ENCODE assay signal across 8 mouse cellular contexts in the genomic region with DNA sequence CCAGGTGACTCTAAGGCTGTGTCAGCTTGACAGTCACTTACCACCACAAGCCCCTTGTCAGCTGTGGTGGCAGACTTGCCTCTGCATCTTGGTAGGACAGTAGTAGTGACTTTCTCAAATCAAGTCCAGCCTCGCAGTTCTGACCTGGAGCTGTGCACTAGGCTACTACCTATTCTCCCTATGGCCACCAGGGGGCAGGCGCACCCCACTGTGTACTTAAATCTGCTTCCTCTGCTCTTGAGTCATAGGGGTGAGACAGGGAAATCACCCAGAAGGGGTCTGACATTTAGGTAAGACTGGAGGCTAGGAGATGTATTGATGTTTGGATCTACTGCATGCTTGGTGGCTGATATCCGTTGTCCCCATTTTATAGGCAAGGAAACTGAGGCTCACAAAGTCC. TPM values are rescaled to one million over a fixed set of nuclear protein-coding genes. Genes with fewer than 3 reads are reported as not detected.
DNase-seq lines count a peak whose midpoint lies in the region; ATAC-seq and TF ChIP-seq lines count a peak whose summit lies in the region.

No protein-coding gene starts in this region.

- no peaks in the 10 kb centered on the region for H3K9me3 ChIP-seq in kidney, embryonic 16.5 days (ENCODE audit: low read length)
- H3K9me3 ChIP-seq in lung, postnatal 0 days (ENCODE audit: low read length): no peaks in the 10 kb centered on the region

- no peaks in the 10 kb centered on the region for H3K36me3 ChIP-seq in kidney, embryonic 16.5 days (ENCODE audit: insufficient read depth, low read length)
- H3K36me3 ChIP-seq in lung, postnatal 0 days (ENCODE audit: insufficient read depth, low read length): no peaks in the 10 kb centered on the region

- no peak for TF ChIP-seq POLR2A in cortical plate, adult 2 months (IDR thresholded peaks at IDR 0.05; ENCODE audit: extremely low read depth, insufficient read depth, low read length)

- H3K9ac ChIP-seq in kidney, embryonic 16.5 days (replicated peaks; ENCODE audit: low read length): no peak overlapping the region
- H3K9ac ChIP-seq in lung, postnatal 0 days (replicated peaks; ENCODE audit: low read depth): no peak overlapping the region

- ATAC-seq in kidney, embryonic 16.5 days (ENCODE audit: low FRiP score, low TSS enrichment): peak; percentile 47; the same call in 1 of the 2 replicates
- peak; percentile 71 for ATAC-seq in lung, postnatal 0 days

- no peak overlapping the region for H3K4me3 ChIP-seq in cortical plate, adult 2 months (ENCODE audit: insufficient read depth, low read length)
- no peak overlapping the region for H3K4me3 ChIP-seq in kidney, embryonic 16.5 days (ENCODE audit: low read length)
- no peak overlapping the region for H3K4me3 ChIP-seq in lung, postnatal 0 days (ENCODE audit: low read depth, low read length)

- no peaks in the 10 kb centered on the region for H3K27me3 ChIP-seq in kidney, embryonic 16.5 days (ENCODE audit: insufficient read depth, low read length)
- H3K27me3 ChIP-seq in lung, postnatal 0 days (replicated peaks; ENCODE audit: insufficient read depth, low read length): no peaks in the 10 kb centered on the region

- H3K4me2 ChIP-seq in kidney, embryonic 16.5 days (replicated peaks; ENCODE audit: low read depth, low read length): no peak overlapping the region
- no peak overlapping the region for H3K4me2 ChIP-seq in lung, postnatal 0 days (replicated peaks; ENCODE audit: low read depth, low read length)

- H3K27ac ChIP-seq in cortical plate, adult 2 months (ENCODE audit: insufficient read depth, low read length): no peak overlapping the region
- H3K27ac ChIP-seq in kidney, embryonic 16.5 days (ENCODE audit: low read length): no peak overlapping the region
- no peak overlapping the region for H3K27ac ChIP-seq in lung, postnatal 0 days (ENCODE audit: low read length)

- TF ChIP-seq CTCF in cortical plate, adult 2 months (IDR thresholded peaks at IDR 0.05; ENCODE audit: extremely low read depth, insufficient read depth, low read length): peak; percentile 98
- peak; percentile 100 for TF ChIP-seq CTCF in lung, postnatal 0 days (IDR thresholded peaks at IDR 0.05)

- TF ChIP-seq EP300 in lung, postnatal 0 days (IDR thresholded peaks at IDR 0.05): no peak

- peak; percentile 60 to 64 for DNase-seq in adrenal gland, adult 18-20 months (ENCODE audit: low spot score in 2 of 2)
- no peak for DNase-seq in adrenal gland, postnatal 4 days (ENCODE audit: low spot score in 2 of 2)
- DNase-seq in ZHBTc4 (ENCODE audit: low read depth, low spot score): peak; percentile 86
- peak; percentile 55 to 66 for DNase-seq in heart, adult 9 months (ENCODE audit: low spot score in 2 of 2)
- peak; percentile 89 for DNase-seq in lung, postnatal 0 days (ENCODE audit: low spot score)
- peak; percentile 69 to 72 for DNase-seq in right cerebral cortex, postnatal 10 days (ENCODE audit: low spot score in 2 of 2)

- peaks cover 4% of the 10 kb centered on the region for H3K4me1 ChIP-seq in cortical plate, adult 2 months (ENCODE audit: control insufficient read depth, insufficient read depth, low read length)
- H3K4me1 ChIP-seq in kidney, embryonic 16.5 days (ENCODE audit: insufficient read depth, low read length): peaks cover 8% of the 10 kb centered on the region; the same call in 1 of the 2 replicates
- no peaks in the 10 kb centered on the region for H3K4me1 ChIP-seq in lung, postnatal 0 days (ENCODE audit: insufficient read depth, low read depth, low read length)

- 6% methylated on average over 3 of the region's 3 CpGs for WGBS in kidney, embryonic 16.5 days
- 9% methylated on average over 3 of the region's 3 CpGs for WGBS in lung, postnatal 0 days

RNA-seq across cellular contexts. Expression of a gene that starts 9.1 kb away (rescaled TPM):
- total RNA-seq in adrenal gland, adult 18-20 months (2021): 10 to 100 TPM in 1 of 2 experiments, 1 to 10 TPM in 1; 7.6 to 13.7 TPM
- 1 to 10 TPM; 5.3 to 9.1 TPM for total RNA-seq in adrenal gland, postnatal 4 days (2021)
- polyA plus RNA-seq in cortical plate, adult 2 months (2012; rRNA removed): 20.5 and 20.8 TPM in 2 replicates
- polyA plus RNA-seq in kidney, embryonic 16.5 days (2015; fragmentation: Nextera tagmentation; extraction: Ambion mirVana): 10.4 and 10.9 TPM in 2 replicates
- 22.0 and 22.8 TPM in 2 replicates for polyA plus RNA-seq in lung, postnatal 0 days (2015; fragmentation: Nextera tagmentation; extraction: Ambion mirVana)

RNA-seq across cellular contexts. Expression of a gene that starts 14.9 kb away (rescaled TPM):
- total RNA-seq in adrenal gland, adult 18-20 months (2021): under 1 TPM; 0.26 to 0.53 TPM
- total RNA-seq in adrenal gland, postnatal 4 days (2021): 1 to 10 TPM in 1 of 2 experiments, under 1 TPM in 1; 0.78 to 1.6 TPM
- polyA plus RNA-seq in cortical plate, adult 2 months (2012; rRNA removed): 0.25 and 0.35 TPM in 2 replicates
- polyA plus RNA-seq in kidney, embryonic 16.5 days (2015; fragmentation: Nextera tagmentation; extraction: Ambion mirVana): 0.31 TPM in 1 of 2 replicates, not detected in the other
- polyA plus RNA-seq in lung, postnatal 0 days (2015; fragmentation: Nextera tagmentation; extraction: Ambion mirVana): not detected in 2 replicates

RNA-seq across cellular contexts. Expression of a gene that starts 37.6 kb away (rescaled TPM):
- 100 to 1,000 TPM; 126 to 137 TPM for total RNA-seq in adrenal gland, adult 18-20 months (2021)
- 100 to 1,000 TPM; 113 to 115 TPM for total RNA-seq in adrenal gland, postnatal 4 days (2021)
- polyA plus RNA-seq in cortical plate, adult 2 months (2012; rRNA removed): 123 and 125 TPM in 2 replicates
- 104 and 110 TPM in 2 replicates for polyA plus RNA-seq in kidney, embryonic 16.5 days (2015; fragmentation: Nextera tagmentation; extraction: Ambion mirVana)
- polyA plus RNA-seq in lung, postnatal 0 days (2015; fragmentation: Nextera tagmentation; extraction: Ambion mirVana): 194 and 216 TPM in 2 replicates

RNA-seq across cellular contexts. Expression of a gene that starts 47.3 kb away (rescaled TPM):
- total RNA-seq in adrenal gland, adult 18-20 months (2021): 1 to 10 TPM; 6.4 to 7.5 TPM
- 1 to 10 TPM; 9.0 to 9.5 TPM for total RNA-seq in adrenal gland, postnatal 4 days (2021)
- polyA plus RNA-seq in cortical plate, adult 2 months (2012; rRNA removed): 4.1 and 4.7 TPM in 2 replicates
- 2.9 and 3.9 TPM in 2 replicates for polyA plus RNA-seq in kidney, embryonic 16.5 days (2015; fragmentation: Nextera tagmentation; extraction: Ambion mirVana)
- 2.5 and 2.9 TPM in 2 replicates for polyA plus RNA-seq in lung, postnatal 0 days (2015; fragmentation: Nextera tagmentation; extraction: Ambion mirVana)

RNA-seq across cellular contexts. Expression of a gene that starts 58.8 kb away (rescaled TPM):
- 10 to 100 TPM; 15.8 to 21.6 TPM for total RNA-seq in adrenal gland, adult 18-20 months (2021)
- total RNA-seq in adrenal gland, postnatal 4 days (2021): 10 to 100 TPM; 21.6 to 23.6 TPM
- 32.4 and 34.2 TPM in 2 replicates for polyA plus RNA-seq in cortical plate, adult 2 months (2012; rRNA removed)
- polyA plus RNA-seq in kidney, embryonic 16.5 days (2015; fragmentation: Nextera tagmentation; extraction: Ambion mirVana): 13.6 and 16.6 TPM in 2 replicates
- 19.3 and 20.9 TPM in 2 replicates for polyA plus RNA-seq in lung, postnatal 0 days (2015; fragmentation: Nextera tagmentation; extraction: Ambion mirVana)

Comparison
In these comparisons a context has a peak if more than half of its experiments do, and no peak if none do; other contexts are left out.
1. DNase-seq: peak in adrenal gland, adult 18-20 months (2 of 2), ZHBTc4 (single experiment), heart, adult 9 months (2 of 2), lung, postnatal 0 days (single experiment) and right cerebral cortex, postnatal 10 days (2 of 2); none in adrenal gland, postnatal 4 days (0 of 2).